Mouse (Mus musculus): Measurements from ENCODE around the gene Mbd3.
A peak's percentile ranks its signal among the peaks of the same experiment; 100 is the strongest.
"Not testable (repeated sequence)": the region's sequence is repeated elsewhere in the genome, so short reads cannot be mapped to it uniquely, and the experiment has no call there.

The Mbd3 gene

DNA sequence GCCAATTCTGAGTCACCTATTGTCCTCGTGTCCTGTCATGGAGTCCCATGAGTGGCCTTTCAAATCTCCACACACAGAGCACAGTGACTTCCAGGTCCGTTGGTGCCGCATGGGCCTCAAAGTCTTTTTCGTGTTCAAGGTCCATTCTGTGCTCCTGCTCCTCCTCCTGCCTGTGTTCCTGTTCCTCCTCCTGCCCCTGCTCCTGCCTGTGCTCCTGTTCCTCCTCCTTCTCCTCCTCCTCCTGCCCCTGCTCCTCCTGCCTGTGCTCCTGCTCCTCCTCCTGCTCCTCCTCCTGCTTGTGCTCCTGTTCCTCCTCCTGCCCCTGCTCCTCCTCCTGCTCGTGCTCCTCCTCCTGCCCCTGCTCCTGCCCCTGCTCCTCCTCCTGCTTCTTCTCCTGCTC is 31.4 kb downstream of the Mbd3 start:
- DNase-seq = no peak

DNA sequence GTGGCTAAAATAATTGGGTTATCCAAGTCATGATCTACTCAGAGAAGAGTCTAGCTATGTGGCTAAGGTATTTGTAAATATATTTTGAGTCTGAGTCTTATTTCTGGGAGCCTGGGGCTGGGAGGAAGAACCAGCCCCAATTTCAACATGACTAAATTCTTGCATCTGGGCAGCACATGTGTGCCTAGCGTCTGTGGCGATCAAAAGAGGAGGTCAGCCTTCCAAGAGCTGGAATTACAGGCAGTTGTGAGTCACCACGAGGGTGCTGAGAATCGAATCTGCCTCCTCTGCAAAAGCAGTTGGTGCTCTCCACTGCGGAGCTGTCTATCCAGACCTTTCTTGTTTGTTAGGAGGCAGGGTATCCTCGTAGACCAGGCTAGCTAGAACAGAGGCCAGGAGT is 33.6 kb downstream of the Mbd3 start:
- DNase-seq = no peak

DNA sequence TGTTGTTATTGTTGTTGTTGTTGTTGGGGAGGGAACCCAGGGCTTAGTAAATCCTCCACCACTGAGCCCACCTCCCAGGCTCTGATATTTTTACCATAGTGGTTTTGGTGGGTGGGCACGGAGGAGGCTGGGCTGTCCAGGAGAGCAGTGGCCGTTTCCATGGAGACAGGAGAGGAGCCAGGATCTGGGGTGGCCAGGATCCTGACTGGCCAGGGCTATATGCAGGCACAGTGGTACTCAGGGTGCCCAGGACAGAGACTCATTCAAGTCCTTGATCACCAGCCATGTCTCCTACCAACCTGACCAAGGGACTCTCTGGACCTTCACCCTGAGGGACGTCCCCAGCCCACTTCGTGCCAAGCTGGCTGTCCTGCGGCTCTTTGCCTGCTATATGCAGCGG is 35.6 kb downstream of the Mbd3 start:
- no peak for DNase-seq

DNA sequence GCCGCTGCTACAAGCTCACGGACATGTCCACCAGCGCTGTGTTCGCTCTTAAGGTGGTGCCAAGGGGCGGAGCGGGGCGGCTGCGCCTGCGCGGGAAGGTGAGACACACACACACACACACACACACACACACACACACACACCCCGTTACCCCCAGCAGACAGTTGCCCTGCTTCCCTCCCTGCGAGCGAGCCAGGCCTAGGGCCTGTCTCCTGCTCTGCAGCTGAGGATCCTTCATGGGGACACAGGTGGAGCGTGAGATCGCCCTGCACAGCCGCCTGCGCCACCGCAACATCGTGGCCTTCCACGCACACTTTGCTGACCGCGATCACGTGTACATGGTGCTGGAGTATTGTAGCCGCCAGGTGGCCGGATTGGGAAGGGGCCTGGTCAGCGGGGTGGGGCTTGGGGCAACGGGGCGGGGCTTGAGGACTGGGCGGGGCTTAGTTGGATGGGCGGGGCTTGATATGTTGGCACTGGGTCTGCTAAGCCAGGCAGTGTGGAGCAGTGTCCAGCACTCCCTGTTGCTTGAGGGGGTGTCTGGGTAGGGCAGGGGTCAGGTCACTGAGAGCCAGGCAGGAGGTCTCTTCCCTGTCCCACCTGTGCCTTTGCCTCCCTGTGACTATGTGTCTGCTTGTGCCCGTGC is 41.2 kb downstream of the Mbd3 start:
- peak; percentile 63 for DNase-seq

DNA sequence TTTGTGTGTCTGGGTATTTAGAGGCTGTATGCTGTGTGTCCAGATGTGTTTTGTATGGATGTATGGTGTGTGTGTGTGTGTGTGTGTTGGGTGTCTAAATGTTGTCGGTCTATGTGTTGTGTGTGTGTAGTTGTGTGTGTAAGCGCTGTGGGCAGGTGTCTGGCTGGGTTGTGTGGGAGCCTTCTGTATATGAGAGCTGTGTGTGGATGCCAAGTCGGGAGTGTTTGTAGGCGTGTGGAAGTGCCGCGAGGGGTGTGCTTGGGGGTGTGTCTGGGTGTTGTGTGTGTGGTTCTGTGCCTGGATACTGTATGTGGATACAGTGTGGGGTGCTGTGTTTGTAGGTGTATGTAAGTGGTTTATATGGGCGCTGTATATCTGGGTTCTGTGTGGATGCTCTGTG is 42.0 kb downstream of the Mbd3 start:
- DNase-seq = no peak

DNA sequence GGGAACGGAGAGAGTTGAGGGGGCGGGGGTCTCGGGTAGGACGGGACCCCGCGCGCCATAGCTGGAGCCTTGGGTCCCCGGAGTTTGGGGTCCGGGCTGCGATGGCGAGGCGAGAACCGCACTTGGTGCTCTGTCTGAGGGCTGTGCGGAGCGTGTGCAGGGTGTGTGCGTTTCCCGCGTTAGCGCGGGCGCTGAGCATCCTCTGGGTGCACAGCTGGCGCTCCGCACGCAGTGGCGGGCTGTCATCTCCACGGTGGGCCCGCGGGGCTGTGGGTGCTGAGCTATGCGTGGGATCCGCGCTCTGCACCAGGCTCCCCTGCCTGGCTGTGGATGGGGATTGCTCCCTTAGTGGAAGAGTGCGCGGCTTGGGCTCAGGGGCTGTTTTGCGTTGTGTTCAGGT is 42.6 kb downstream of the Mbd3 start:
- no peak for DNase-seq

DNA sequence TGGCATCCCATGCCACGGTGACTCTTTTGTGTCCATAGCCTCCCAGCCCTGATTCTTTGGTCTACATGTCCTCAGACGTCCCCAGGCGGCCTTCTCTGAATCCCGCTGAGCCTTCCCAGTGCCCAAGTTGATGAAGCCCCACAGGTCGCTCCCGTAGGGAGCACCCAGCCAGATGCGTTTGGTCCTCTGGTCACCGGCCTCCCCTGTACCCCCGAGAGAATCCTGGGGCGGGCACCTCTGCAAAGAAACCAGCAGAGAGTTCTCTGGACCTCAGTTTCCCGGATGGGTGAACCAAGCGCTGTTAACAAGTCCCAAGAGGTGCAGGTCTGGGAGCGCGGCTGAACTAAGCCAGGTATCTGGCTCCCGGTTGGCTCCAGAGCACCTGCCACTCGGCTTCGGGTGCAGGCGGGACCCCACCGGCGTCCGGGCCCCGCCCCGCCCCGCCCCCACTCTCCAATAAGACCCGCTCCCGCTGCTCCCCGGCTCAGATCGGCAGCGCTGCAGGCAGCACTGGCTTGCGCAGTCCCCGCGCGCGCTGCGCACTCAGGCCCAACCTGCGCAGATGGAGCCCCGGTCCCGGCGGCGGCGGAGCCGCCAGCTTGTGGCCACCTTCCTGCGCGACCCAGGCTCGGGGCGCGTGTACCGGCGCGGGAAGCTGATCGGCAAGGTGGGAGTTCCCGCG is 43.2 kb downstream of the Mbd3 start, which contains the start of gene Plk5:
Plk5 (plus strand) TSS at position 459 of the 682 bp plus-strand sequence.
- DNase-seq = no peak

DNA sequence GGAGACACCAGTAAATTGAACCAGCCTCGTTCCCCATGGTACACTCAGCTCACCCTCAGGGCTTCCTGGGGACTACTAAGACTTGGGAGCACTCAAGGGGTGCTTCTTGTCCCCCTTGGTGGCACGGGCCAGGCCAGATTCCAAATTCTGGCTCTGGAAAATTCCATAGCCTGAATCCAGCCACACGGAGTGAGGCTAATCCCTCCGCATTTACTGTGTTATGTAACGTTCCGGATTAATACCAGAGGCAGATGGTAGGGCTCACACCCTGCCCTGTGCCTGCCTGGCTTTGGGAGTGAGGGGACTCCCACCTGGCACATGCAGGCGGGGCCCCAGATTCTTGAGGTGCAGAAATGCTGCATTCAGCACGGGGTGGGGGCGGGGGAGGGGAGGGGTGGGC is 43.9 kb downstream of the Mbd3 start:
- no peak for DNase-seq

DNA sequence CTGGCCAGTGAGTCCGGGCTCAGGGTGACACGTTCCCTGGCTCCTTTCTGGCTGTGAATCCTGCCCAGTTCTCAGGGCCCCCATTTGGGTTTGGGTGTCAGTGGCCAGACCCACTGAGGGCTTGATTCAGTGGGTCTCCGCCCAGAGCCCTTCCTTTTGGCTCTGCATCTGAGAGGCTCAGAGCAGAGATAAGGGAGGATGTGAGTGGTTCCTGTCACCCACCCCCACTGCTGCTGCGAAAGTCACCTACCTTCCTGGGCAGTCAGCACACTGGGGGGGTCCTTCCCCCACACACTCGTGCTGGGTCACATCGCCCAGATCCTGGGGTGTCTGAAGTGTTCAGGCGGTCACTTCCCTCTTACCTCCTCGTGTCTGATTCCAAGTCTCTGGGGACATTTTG is 46.6 kb downstream of the Mbd3 start:
- DNase-seq = no peak

DNA sequence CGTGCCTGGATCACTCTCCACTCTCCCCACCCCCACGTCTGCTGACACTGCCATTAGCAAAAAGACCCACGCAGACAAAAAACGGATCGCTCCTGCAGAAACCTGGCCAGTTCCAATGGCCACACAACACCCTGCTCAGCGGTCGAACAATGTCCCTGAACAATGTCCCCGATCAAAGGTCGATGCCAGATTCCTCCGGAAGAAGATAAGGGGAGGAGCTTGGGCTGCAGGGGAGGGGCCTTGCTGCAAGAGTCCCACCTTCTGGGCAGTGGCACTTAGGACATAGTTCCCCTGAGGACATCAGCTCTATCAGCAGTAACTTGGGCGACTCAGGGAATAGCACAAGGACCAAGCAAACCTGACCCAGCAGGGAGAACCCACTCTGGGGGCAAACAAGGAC is 47.5 kb downstream of the Mbd3 start:
- DNase-seq = peak; percentile 74

DNA sequence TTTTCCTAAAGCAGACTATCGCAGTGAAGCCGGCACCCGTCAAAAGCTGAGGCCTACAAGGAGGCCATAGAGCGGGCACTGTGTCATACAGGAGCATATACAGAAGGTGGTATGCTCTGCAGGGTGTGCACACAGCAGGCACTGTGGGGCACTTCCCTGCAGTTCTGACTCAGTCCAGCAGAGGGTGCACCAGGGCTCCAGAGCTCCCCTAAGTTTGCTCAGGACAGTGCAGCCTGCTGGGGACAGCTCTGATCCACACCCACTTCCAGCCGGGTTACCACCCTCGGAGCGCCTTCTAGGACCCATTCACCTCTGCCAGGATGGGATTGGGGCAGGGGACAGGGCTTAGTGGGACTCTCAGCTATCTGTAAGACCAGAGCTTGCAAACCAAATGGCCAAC is 49.1 kb downstream of the Mbd3 start:
- peak; percentile 88 for DNase-seq

DNA sequence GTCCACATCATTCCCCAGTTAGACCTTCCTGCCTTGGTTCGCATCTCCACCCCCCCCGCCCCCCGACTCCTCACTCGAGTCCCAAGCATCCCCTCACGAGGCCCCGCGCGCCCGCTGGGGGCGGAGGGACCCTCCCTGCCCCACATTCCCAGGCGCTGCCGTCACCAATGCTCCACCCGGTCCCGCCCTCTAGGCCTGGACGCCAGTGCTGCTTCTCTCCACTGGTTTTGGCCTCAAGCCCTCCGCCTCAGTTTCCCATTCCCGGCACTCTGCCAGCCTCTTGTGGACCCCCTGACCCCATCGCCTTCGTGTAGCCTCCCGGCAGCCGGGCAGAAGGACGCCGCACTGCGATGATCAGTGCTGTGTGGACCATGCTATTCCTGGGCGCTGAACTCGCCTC is 50.4 kb downstream of the Mbd3 start:
- peak; percentile 23 for DNase-seq

DNA sequence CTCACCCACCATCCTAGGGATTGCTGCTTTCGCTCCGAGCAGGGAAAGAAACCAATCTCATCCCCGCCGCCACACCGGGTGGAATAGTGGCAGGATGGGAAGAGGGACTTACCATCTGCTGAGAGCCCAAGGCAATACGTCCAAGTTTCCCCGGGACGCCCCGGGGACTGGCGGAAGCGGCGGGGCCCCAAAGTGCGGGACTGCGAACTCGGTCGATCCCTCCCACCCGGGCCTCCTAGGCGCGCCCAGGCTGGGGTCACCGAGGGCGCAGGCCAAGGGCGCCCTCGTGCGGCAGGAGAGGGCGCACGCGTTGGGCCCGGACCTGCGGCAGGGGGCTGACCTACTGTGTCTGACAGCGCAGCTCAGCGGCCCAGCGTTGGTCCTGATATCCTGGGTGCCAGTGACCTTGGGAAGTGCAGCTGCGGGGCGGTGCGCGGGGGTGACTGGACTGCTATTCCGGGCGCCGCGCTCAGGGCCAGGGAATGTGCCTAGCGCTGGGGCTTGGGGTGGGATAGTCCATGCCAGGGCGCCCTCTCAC is 51.0 kb downstream of the Mbd3 start, which contains the start of gene Adamtsl5:
Adamtsl5 (minus strand) TSS at position 169 of the 538 bp plus-strand sequence.
- DNase-seq = peak; percentile 60

DNA sequence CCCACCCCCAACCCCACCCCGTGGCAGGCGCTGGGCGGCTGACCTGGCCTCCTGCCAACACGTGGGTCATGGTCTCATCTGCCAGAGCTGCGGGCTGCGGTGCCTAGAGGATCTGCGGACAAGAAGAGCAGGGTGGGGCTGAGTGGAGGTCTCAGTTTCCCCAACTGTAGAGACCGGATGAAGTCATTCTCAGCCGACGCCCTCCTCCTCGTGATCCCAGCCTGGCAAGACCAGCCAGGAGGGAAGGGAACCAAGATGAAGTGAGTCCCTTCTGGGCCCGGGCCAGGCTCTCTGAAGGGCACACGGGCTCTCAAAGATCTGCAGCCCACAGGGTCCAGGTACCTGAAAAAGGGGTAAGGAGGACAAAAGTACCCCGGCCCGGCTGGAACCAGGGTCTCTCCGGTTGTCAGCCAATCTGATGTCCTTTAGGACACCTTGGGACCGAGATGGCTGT is 51.8 kb downstream of the Mbd3 start:
- no peak for DNase-seq

DNA sequence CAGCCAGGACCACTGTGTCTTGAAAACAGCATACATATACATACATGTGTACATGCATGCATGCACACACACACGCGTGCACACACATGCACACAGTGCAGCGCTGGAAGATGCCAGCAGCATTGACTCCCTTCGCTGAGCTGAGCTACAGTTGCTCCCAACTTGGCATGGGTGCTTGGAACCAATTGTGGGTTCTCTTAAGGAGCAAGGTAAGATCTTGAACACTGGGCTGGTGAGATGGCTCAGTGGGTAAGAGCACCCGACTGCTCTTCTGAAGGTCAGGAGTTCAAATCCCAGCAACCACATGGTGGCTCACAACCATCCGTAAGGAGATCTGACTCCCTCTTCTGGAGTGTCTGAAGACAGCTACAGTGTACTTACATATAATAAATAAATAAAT is 53.4 kb downstream of the Mbd3 start:
- not testable (repeated sequence) for DNase-seq

DNA sequence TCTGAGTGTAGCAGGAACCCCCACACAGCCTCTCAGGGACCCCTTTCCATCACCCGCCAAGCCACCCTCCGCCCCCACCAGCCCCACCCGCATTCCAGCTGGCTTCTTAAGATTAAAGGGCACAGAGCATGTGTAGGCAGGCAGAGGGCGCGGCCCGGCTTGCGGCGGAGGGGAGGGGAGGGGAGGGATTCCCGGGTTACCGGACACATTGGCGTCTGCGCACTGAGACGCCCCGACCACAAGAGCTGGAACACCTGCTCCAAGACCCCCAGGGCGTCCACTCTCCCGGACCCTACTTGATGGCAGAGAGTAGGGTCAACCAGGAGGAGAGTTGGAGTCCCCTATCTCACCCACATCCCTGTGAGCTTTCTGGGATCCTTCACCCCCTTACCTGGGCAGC is 54.2 kb downstream of the Mbd3 start:
- peak; percentile 29 for DNase-seq

DNA sequence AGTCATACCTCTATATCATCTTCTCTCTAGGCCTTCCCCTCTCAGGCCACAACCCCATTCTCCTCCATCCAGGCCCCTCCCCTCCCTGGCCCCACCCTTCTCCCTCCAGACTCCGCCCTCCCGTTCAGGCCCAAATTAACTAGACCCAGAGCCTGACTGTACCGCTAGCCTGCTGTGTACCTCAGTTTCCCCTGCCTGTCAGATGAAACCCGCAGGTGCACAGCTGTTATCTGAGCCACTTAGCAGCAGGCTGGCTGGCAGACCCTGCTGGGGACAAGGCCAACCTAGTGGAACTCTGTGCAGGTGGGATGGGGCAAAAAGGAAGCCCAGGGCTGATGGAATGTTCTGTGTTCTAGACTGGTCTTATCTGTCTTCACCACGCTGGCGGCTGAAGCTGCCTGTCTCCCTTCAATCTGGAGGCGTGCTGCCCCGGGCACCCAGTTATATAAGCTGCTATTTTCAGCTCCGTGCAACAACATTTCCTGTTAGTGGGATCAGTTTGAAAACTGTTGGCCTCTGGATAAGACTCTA is 55.2 kb downstream of the Mbd3 start:
- no peak for DNase-seq

DNA sequence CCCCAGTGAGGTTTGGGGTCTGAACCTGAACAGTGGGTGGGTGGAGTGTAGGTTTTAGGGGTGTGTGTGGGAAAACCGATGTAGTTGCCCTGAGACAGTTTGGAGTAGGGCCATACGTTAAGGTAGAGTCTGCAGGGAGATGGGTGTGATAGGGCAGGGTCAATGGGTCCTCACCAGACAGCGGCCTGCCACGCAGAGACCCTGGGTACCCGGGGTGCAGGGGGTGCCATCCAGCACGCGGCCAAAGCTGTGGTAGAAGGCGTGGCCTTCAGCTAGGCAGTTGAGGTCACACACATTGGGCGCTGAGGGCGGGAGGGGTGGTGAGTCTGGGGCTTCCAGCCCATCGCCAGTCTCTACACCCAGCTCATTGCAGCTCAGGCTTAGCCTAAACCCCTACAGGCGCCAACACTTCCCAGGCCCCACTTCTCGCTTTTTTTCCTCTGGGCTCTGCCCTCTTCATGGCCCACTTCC is 55.9 kb downstream of the Mbd3 start:
- no peak for DNase-seq

DNA sequence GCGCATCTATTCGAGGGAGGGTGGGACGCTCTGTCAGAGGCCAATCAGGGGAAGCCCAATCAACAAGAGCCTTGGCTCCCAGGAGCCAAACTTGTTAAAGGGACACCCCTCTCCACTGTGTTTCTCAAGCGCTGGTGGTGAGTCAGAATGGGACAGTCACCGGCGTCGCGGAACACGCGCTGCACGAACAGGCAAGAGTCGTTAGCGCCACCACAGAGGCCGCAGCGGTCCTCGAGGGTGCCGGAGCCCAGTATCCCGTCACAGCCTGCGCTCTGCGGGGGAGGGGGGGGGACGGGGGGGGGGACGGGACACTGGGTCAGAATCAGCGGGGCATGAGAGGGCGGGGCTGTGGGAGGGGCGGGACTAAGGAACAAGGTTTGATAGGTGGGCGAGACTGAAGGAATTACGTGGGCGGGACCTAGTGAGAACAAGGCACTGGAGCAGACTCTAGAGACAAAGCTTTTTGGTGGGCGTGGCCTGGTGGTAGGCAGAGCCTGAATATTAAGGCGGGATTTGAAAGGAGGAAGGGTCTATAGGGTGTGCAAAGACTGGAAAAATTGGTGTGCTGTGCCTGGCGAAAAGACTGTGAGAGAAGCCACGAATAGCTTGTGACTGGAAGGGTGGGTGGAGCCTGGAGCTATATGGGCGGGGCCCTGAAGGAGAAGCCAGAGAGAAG is 56.5 kb downstream of the Mbd3 start:
- DNase-seq = peak; percentile 77
